Mouse (Mus musculus) bone marrow, adult 2 months (tissue): ENCODE data around the gene Adamtsl4. TPM values are rescaled to one million over a fixed set of nuclear protein-coding genes. Genes with fewer than 3 reads are reported as not detected.
A peak's percentile ranks its signal among the peaks of the same experiment; 100 is the strongest.

Experiments
- H3K27ac ChIP-seq: fragments of 200-500 bp; 2 replicates; pipeline ENCODE4 v1.5.1; 2012; ENCODE audit warnings: low read depth, mild to moderate bottlenecking, control low read depth, inconsistent platforms, low read length; ENCODE audit not compliant: control insufficient read depth, poor library complexity, insufficient read depth
- H3K4me1 ChIP-seq: fragments of 200-500 bp; 2 replicates; pipeline ENCODE4 v1.6.1; 2011; ENCODE audit warnings: low read length; ENCODE audit not compliant: control insufficient read depth, insufficient read depth
- H3K4me3 ChIP-seq: fragments of 200-500 bp; replicated peaks from 2 replicates; pipeline ENCODE3; 2011; ENCODE audit warnings: mild to moderate bottlenecking, low read depth, low read length, control low read depth; ENCODE audit not compliant: control insufficient read depth
- CTCF ChIP-seq: fragments of 200-500 bp; IDR thresholded peaks from 2 replicates; pipeline ENCODE4 v1.5.1; 2011; ENCODE audit warnings: low read length, control low read depth; ENCODE audit not compliant: control insufficient read depth, insufficient read depth
- POLR2A ChIP-seq: fragments of 200-500 bp; IDR thresholded peaks from 2 replicates; pipeline ENCODE4 v1.6.1; 2011; ENCODE audit warnings: low read depth, mild to moderate bottlenecking, control low read depth, low read length, borderline replicate concordance; ENCODE audit not compliant: control insufficient read depth
- WGBS: fragments of 180-500 bp; shearing (Covaris S2); methylation state at CpG from one replicate; pipeline ENCODE4 v1.1.7; 2018; 5-methylcytosine and 5-hydroxymethylcytosine counted together
- polyA plus RNA-seq: library from polyadenylated mRNA; stranded (reverse); fragments of >200 nt; gene quantifications from 2 replicates; pipeline ENCODE4 v1.2.4, GENCODE M21; 2011; ENCODE audit warnings: low replicate concordance; ENCODE audit not compliant: missing spikeins, insufficient read depth, insufficient read length

Gene Adamtsl4
- polyA plus RNA-seq, 1 experiment = 2.7 TPM

- no peak overlapping the region for H3K4me3 ChIP-seq
- TF ChIP-seq POLR2A (no peak), CTCF (no peak)
Measured at GRCm38 (mm10) chr3:95663969-95664608, 23.6 kb downstream of the Adamtsl4 start.

GRCm38 (mm10) chr3:95663486-95663885, 24.2 kb downstream of the Adamtsl4 start:
- Histone ChIP-seq H3K4me1 (peaks cover 14% of the 10 kb centered on the region), H3K27ac (peak overlapping the region; percentile 6; the same call in 1 of the 2 replicates), H3K4me3 (peak overlapping the region; percentile 23)
- WGBS = 45% methylated on average over 2 of the region's 2 CpGs
- TF ChIP-seq CTCF (no peak), POLR2A (no peak)

More at GRCm38 (mm10) chr3:95663969-95664608, 23.6 kb downstream of the Adamtsl4 start:
- Histone ChIP-seq H3K27ac (no peak overlapping the region; the same call in 1 of the 2 replicates), H3K4me1 (peaks cover 16% of the 10 kb centered on the region)
- 85% methylated on average over 3 of the region's 3 CpGs for WGBS

- Histone ChIP-seq H3K27ac (peak overlapping the region; percentile 59; the same call in 1 of the 2 replicates), H3K4me1 (peaks cover 11% of the 10 kb centered on the region), H3K4me3 (peak overlapping the region; percentile 35)
- WGBS = 40% methylated on average over 7 of the region's 7 CpGs
- TF ChIP-seq CTCF (no peak), POLR2A (no peak)
Measured at GRCm38 (mm10) chr3:95662724-95663449, 24.8 kb downstream of the Adamtsl4 start.

- TF ChIP-seq CTCF = no peak
- no peak for TF ChIP-seq POLR2A
- Histone ChIP-seq H3K27ac (no peak overlapping the region), H3K4me1 (peaks cover 11% of the 10 kb centered on the region), H3K4me3 (peak overlapping the region; percentile 68)
- WGBS = 16% methylated on average over 7 of the region's 7 CpGs
Measured at GRCm38 (mm10) chr3:95661945-95662715, 25.6 kb downstream of the Adamtsl4 start.

GRCm38 (mm10) chr3:95660788-95661478, 26.8 kb downstream of the Adamtsl4 start:
- Histone ChIP-seq H3K4me3 (peak overlapping the region; percentile 78), H3K27ac (peak overlapping the region; percentile 34; the same call in 1 of the 2 replicates), H3K4me1 (peaks cover 9% of the 10 kb centered on the region)
- TF ChIP-seq POLR2A (no peak), CTCF (no peak)
- 7% methylated on average over 2 of the region's 2 CpGs for WGBS

GRCm38 (mm10) chr3:95659948-95660347, 27.8 kb downstream of the Adamtsl4 start:
- WGBS = 1% methylated on average over 8 of the region's 8 CpGs
- Histone ChIP-seq H3K27ac (peak overlapping the region; percentile 100; the same call in 1 of the 2 replicates), H3K4me3 (peak overlapping the region; percentile 78), H3K4me1 (peaks cover 7% of the 10 kb centered on the region)
- TF ChIP-seq POLR2A (no peak), CTCF (no peak)

GRCm38 (mm10) chr3:95658868-95659712, 28.6 kb downstream of the Adamtsl4 start:
- Histone ChIP-seq H3K27ac (peak overlapping the region; percentile 100), H3K4me1 (peaks cover 6% of the 10 kb centered on the region)
- WGBS = under 1% methylated on average over 99 of the region's 113 CpGs

More at GRCm38 (mm10) chr3:95658868-95659712, 28.6 kb downstream of the Adamtsl4 start:
- no peak for TF ChIP-seq CTCF
- TF ChIP-seq POLR2A = peak; percentile 36; the same call in 1 of the 2 replicates
- peak overlapping the region; percentile 78 for H3K4me3 ChIP-seq
